Mouse (Mus musculus) heart, postnatal 0 days (tissue): ENCODE data around the gene Tardbp.

ENCODE experiments used
- CTCF ChIP-seq: IDR thresholded peaks from 2 replicates; pipeline ENCODE4 v1.5.1; 2016; ENCODE audit warnings: antibody characterized with exemption, control low read depth, low read depth
- EP300 ChIP-seq: IDR thresholded peaks from 2 replicates; pipeline ENCODE4 v1.6.1; 2016; ENCODE audit warnings: antibody characterized with exemption, low read depth

DNA sequence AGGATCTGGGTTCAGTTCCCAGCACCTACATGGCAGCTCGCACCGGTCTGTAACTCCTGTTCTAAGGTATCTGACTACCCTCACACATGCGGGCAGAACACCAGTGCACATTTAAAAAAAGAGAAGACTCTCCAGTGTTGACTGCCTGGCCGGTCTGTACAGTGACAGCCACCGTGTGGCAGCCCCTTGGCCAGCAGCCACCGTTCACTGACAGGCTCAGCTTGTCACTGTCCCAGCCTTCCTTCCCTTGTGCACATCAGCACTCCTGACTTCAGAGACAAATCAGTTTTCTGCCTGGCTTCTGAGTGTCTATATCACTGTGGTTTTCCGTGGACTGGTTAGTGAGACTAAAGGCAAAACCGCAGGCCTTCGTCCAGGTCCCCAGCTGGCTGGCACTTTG lies 38.0 kb downstream of the Tardbp start:
- no peak for TF ChIP-seq EP300
- no peak for TF ChIP-seq CTCF
